Mouse (Mus musculus) ES-Bruce4 (cell line): ENCODE results near the gene Mogat2.

Experiments used
- CTCF ChIP-seq: IDR thresholded peaks from one replicate; pipeline ENCODE4 v1.8.1; 2011; ENCODE audit warnings: low read depth, low read length
- EP300 ChIP-seq: IDR thresholded peaks from 2 replicates; pipeline ENCODE4 v1.6.1; 2011; ENCODE audit warnings: low read depth, low read length; ENCODE audit not compliant: insufficient read depth
- POLR2A ChIP-seq: IDR thresholded peaks from one replicate; pipeline ENCODE4 v1.8.1; 2011; ENCODE audit warnings: low read length; ENCODE audit not compliant: insufficient read depth

DNA sequence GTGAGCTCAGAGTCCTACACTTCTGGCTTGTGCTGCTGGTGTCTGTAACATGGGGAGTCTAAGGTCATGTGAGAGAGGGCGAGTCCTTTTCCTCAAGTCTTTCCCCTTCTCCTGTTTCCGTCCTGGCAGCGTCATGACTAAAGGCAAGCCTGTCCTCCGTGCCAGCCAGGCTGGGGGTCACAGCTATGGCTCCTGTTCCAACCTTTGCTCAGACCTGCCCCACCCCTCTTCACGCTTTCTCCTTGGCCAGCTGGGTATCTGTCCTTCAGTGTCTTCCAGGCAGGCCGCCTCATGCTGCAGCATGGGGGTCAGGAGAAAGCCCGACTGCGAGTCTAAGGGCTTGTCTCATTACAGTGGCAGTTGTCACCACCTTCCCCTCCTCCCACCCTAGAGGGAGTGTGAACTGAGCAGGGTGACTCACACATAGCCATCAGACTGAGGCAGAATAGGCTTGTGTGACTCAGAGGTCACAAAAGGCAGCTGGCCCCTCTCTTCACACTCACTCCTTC is 23.0 kb downstream of the Mogat2 start:
- TF ChIP-seq POLR2A (no peak), EP300 (no peak), CTCF (no peak)
